In genomic region chr1:178146915-178147314, GRCm38 (mm10) we compare ENCODE assay signal across 8 mouse cellular contexts. TPM values are rescaled to one million over a fixed set of nuclear protein-coding genes. Genes with fewer than 3 reads are reported as not detected.
DNase-seq lines count a peak whose midpoint lies in the region; ATAC-seq lines count a peak whose summit lies in the region.
"Not testable (repeated sequence)": the region's sequence is repeated elsewhere in the genome, so short reads cannot be mapped to it uniquely, and the experiment has no call there.

No protein-coding gene starts in this region.

- not testable (repeated sequence) for H3K9ac ChIP-seq in forebrain, embryonic 13.5 days; hindbrain, embryonic 13.5 days; stomach, embryonic 16.5 days (ENCODE audit: low read length)

- peak overlapping the region; percentile 59 for H3K27ac ChIP-seq in embryonic facial prominence, embryonic 10.5 days (replicated peaks)
- H3K27ac ChIP-seq in forebrain, embryonic 13.5 days; hindbrain, embryonic 13.5 days; stomach, embryonic 16.5 days (ENCODE audit: low read length): not testable (repeated sequence)
- H3K27ac ChIP-seq in midbrain, embryonic 10.5 days (replicated peaks), result 0 out of 2 replicates have a peak overlapping the region, but pooled peaks have one; percentile 33

- H3K4me2 ChIP-seq in forebrain, embryonic 13.5 days; hindbrain, embryonic 13.5 days; stomach, embryonic 16.5 days (ENCODE audit: low read depth, low read length): not testable (repeated sequence)

- DNase-seq in 416B (ENCODE audit: low read depth), result peak; percentile 20
- peak; percentile 28 for DNase-seq in adrenal gland, postnatal 14 days
- DNase-seq in embryonic facial prominence, embryonic 10.5 days (ENCODE audit: low spot score); midbrain, embryonic 10.5 days (ENCODE audit: low spot score): not testable (repeated sequence)
- peak; percentile 8 for DNase-seq in kidney, postnatal 14 days

- H3K4me1 ChIP-seq in embryonic facial prominence, embryonic 10.5 days; forebrain, embryonic 13.5 days; hindbrain, embryonic 13.5 days (replicated peaks); midbrain, embryonic 10.5 days; stomach, embryonic 16.5 days (ENCODE audit: control insufficient read depth, insufficient read depth, low read length): not testable (repeated sequence)

- WGBS in embryonic facial prominence, embryonic 10.5 days, result 47% methylated on average over 4 of the region's 4 CpGs
- 42% methylated on average over 3 of the region's 4 CpGs for WGBS in forebrain, embryonic 13.5 days
- 31% methylated on average over 4 of the region's 4 CpGs for WGBS in hindbrain, embryonic 13.5 days
- WGBS in midbrain, embryonic 10.5 days, result 55% methylated on average over 4 of the region's 4 CpGs
- 51% methylated on average over 3 of the region's 4 CpGs for WGBS in stomach, embryonic 16.5 days

- H3K36me3 ChIP-seq in embryonic facial prominence, embryonic 10.5 days (replicated peaks); forebrain, embryonic 13.5 days (ENCODE audit: poor library complexity, severe bottlenecking); hindbrain, embryonic 13.5 days; midbrain, embryonic 10.5 days; stomach, embryonic 16.5 days (ENCODE audit: control insufficient read depth, insufficient read depth, low read length): not testable (repeated sequence)

- not testable (repeated sequence) for H3K9me3 ChIP-seq in embryonic facial prominence, embryonic 10.5 days; forebrain, embryonic 13.5 days (replicated peaks); hindbrain, embryonic 13.5 days; midbrain, embryonic 10.5 days (replicated peaks); stomach, embryonic 16.5 days (replicated peaks; ENCODE audit: control insufficient read depth, low read length)

- H3K4me3 ChIP-seq in embryonic facial prominence, embryonic 10.5 days; forebrain, embryonic 13.5 days; hindbrain, embryonic 13.5 days; midbrain, embryonic 10.5 days; stomach, embryonic 16.5 days (replicated peaks; ENCODE audit: low read length): not testable (repeated sequence)

- peak; percentile 45; the same call in 1 of the 2 replicates for ATAC-seq in forebrain, embryonic 13.5 days
- 0 out of 2 replicates have a peak, but pooled peaks have one; percentile 32 for ATAC-seq in hindbrain, embryonic 13.5 days (ENCODE audit: low FRiP score)
- ATAC-seq in stomach, embryonic 16.5 days (ENCODE audit: insufficient read depth, low FRiP score), result peak; percentile 29; the same call in 1 of the 2 replicates

- H3K27me3 ChIP-seq in embryonic facial prominence, embryonic 10.5 days (replicated peaks; ENCODE audit: low read depth, poor library complexity, severe bottlenecking); forebrain, embryonic 13.5 days; hindbrain, embryonic 13.5 days; midbrain, embryonic 10.5 days (ENCODE audit: low read depth, poor library complexity, severe bottlenecking); stomach, embryonic 16.5 days (ENCODE audit: control insufficient read depth, insufficient read depth, low read length): not testable (repeated sequence)

RNA-seq across cellular contexts. Expression of gene Desi2, which starts 40.3 kb away (rescaled TPM):
- total RNA-seq in adrenal gland, postnatal 14 days (2021), result 19.5 and 23.5 TPM in 2 replicates
- polyA plus RNA-seq in embryonic facial prominence, embryonic 10.5 days (2016; fragmentation: Nextera tagmentation; extraction: Ambion mirVana), result 14.9 and 17.3 TPM in 2 replicates
- polyA plus RNA-seq in forebrain, embryonic 13.5 days (2015; fragmentation: Nextera tagmentation; extraction: Ambion mirVana), result 18.7 and 19.6 TPM in 2 replicates
- 19.3 and 19.4 TPM in 2 replicates for polyA plus RNA-seq in hindbrain, embryonic 13.5 days (2015; fragmentation: Nextera tagmentation; extraction: Ambion mirVana)
- 15.1 and 18.5 TPM in 2 replicates for polyA plus RNA-seq in midbrain, embryonic 10.5 days (2016; fragmentation: Nextera tagmentation; extraction: Ambion mirVana)
- polyA plus RNA-seq in stomach, embryonic 16.5 days (2015; fragmentation: Nextera tagmentation; extraction: Ambion mirVana), result 18.1 and 18.2 TPM in 2 replicates
